In the genomic region with DNA sequence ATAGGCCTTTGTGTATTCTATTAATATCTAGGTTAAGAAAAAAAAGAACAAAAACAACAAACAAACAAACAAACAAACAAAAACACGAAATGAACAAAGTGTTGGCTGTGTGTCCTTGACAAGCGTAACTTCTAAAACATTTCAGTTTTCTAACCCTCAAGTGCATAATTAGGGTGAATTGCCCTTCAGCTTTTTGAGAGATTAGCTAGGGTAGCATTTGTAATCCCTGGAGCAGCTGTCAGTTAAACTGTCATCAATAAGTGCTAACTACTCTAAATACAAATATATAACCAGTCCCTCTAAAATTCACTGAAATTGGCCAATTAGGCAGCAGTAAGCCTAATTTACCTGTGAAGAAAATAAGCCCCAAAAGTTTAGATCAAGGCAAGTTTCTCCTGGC, we compare ENCODE assay signal across 12 mouse cellular contexts.
"Had no signal": no experiment of that assay in that cellular context is flagged by ENCODE, and none has a peak within 500 bp of the region (broad histone marks: within the 10 kb centered on the region; RNA-seq: fewer than 3 reads in every experiment).

No protein-coding gene starts in this region.

- H3K27ac ChIP-seq: left cerebral cortex, adult 2 months; limb, embryonic 10.5 days; liver, embryonic 15.5 days had no signal

- H3K4me2 ChIP-seq: liver, embryonic 11.5 days; liver, embryonic 15.5 days had no signal

- H3K27me3 ChIP-seq: liver, embryonic 15.5 days had no signal

- H3K9ac ChIP-seq: liver, embryonic 15.5 days had no signal

- H3K4me1 ChIP-seq: liver, embryonic 15.5 days had no signal

- DNase-seq: kidney, adult 18-20 months; kidney, postnatal 10 days; kidney, postnatal 4 days; lung, adult 2 months; lung, postnatal 36 days; right cerebral cortex, postnatal 14 days; thymus, postnatal 36 days had no signal

- H3K36me3 ChIP-seq: limb, embryonic 10.5 days; liver, embryonic 15.5 days had no signal

- H3K9me3 ChIP-seq: limb, embryonic 10.5 days; liver, embryonic 15.5 days had no signal

- H3K4me3 ChIP-seq: left cerebral cortex, adult 2 months; limb, embryonic 10.5 days; liver, embryonic 15.5 days had no signal

- ATAC-seq: lung, postnatal 0 days had no signal
